Mouse (Mus musculus) heart, adult 9 months (tissue): Measurements from ENCODE around the gene Minos1.
A peak's percentile ranks its signal among the peaks of the same experiment; 100 is the strongest.

Experiments
- DNase-seq, 2 experiments: peaks; one replicate each; pipeline ENCODE4 v3.0.0; 2022; ENCODE audit warnings: low spot score in 2 of 2

Minos1 gene

DNA sequence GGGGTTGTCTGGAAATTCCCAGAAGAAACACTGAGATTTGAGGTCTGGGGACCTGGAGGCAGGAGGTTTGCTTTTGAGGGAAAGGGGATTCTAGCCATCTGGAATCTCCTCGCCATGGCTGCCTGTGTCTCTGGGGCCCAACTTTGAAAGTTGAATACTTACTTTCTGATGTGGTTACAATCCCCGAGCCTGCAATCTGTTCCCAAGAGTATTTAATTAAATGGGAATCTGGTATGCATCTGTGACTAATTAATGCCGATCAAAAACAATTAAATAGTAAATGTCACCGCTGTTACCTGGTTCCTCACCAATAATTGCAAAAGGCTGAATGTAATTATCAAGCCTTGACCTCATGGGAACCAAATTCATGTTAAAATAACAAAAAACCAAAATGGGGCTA, 13.7 kb upstream of the Minos1 start:
- DNase-seq: no peak

- no peak for DNase-seq
Measured at GRCm38 (mm10) chr4:139142985-139143384, 12.1 kb upstream of the Minos1 start.

GRCm38 (mm10) chr4:139141785-139142184, 10.9 kb upstream of the Minos1 start:
- DNase-seq: no peak

DNA sequence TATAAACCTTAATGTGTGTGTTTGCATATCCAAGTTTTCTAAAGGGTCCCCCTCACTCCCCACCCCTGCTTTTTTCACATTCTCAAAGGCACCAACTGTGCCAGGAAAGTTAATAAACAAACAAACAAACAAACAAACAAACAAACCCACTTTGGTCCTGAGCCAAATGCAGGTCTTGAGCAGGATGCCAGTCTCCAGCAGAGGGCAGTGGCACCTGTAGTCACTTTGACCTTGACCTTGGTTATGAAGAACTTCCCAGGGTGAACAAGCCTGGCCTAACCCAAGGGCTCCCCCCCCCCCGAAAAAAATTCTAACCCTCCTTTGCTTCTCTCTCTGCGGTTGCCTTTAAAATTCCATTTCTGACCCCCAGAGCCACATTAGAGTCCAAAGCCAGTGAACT, 9.4 kb upstream of the Minos1 start:
- no peak for DNase-seq

- no peak for DNase-seq
Measured at GRCm38 (mm10) chr4:139136011-139136410, 5.1 kb upstream of the Minos1 start.

GRCm38 (mm10) chr4:139133109-139133508, 2.2 kb upstream of the Minos1 start:
- no peak for DNase-seq

GRCm38 (mm10) chr4:139131858-139132672, 1.2 kb upstream of the Minos1 start:
- no peak for DNase-seq

DNA sequence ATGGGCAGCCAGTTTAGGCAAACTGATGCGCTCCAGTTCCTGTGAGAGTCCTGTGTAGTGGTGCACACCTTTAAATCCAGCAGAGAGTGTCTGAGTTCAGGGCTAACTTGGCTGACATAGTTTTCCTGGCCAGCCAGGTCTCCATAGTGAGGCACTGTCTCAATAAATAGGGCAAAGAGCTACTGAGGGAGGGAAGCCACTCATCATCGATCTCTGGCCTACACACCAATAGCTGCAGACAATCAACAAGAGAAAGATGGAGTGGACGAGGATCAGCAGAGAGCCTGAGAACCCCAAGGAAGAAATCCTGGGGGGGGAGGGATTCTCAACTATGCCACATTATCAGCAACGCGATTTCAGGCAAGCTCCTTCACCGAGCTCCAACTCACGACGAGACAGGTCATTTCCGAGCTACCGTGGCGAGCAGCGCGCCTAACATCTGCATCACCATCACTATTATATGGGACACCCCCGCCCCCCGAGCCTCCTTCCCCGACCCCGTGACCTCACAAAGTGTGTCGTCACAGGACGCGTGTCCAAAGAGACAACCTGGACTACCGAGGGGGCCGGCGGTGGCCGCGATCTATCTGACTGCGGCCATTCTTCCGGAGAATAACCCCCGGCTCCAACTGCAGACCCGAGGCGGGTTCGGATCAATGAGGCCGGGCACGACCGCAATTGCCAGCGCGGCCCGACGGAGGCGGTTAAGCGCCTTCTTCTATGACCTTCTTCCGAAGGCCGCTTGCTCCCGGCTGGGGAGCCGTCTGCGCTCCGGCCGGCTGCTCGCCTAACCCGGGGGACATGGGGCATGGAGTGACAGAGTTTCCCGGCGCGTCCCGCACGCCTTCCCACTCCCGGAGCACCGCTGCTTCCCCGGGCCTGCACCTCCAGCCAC, 860 bp downstream of the Minos1 start:
- peak; percentile 23 to 27 for DNase-seq

GRCm38 (mm10) chr4:139126475-139126874, 4.4 kb downstream of the Minos1 start:
- DNase-seq: no peak

GRCm38 (mm10) chr4:139124940-139125339, 6.0 kb downstream of the Minos1 start:
- no peak for DNase-seq

DNA sequence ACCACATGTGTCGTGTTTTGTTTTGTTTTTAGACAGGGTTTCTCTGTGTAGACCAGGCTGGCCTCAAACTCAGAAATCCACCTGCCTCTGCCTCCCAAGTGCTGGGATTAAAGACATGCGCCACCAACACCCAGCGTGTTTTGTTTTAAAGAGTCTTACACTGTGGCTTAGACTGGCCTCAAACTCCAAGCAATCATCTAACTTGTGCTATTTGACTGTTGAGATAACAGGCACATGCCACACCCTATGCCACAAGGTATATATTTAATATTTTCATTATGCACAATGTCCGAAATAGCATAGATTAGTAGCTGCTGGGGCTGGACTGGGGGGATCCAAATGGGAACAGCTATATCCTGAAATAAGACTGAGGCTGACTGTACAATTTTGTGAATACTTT, 8.4 kb downstream of the Minos1 start:
- DNase-seq: no peak

- no peak for DNase-seq
Measured at GRCm38 (mm10) chr4:139120998-139121397, 9.9 kb downstream of the Minos1 start.

DNA sequence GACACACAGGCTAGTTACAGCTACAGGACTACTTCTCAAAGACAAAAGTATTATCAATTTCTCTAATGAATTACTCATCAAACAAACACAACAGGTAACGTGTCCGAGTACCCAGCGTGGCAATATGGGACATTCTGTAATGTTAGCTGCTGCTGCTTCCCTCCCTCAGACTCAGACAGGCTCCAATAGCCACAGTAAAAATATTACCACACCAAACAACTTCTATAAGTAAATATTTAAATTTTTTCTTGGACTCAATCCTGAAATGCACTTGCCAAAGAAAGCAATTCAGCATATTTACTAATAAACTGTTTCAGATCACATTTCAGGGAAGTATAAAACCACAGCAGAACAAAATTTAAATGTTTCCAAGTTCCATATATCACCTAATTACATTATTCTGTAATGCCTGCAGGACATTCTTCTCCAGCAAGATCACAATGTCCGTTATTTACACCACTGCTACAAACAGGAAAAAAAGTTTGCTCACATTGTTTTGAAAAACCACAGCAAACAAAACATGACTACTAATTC, 10.6 kb downstream of the Minos1 start:
- no peak for DNase-seq

GRCm38 (mm10) chr4:139116356-139117063, 14.4 kb downstream of the Minos1 start:
- DNase-seq: no peak

DNA sequence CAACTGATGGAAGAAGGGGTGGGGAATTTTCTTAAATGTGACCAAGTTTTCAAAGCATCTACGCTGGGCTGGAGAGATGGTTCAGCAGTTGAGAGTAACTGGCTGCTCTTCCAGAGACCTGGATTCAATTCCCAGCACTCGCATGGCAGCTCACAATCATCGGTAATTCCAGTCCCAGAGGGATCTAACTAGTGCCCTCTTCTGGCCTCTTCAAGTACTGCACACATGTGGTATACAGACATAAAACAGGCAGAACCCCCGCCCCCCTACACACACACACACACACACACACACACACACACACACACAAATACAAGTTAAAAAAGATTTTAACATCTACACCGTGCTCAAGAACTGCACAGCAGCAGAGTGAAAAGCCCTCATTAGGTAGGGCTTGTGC, 15.2 kb downstream of the Minos1 start:
- DNase-seq: no peak

DNA sequence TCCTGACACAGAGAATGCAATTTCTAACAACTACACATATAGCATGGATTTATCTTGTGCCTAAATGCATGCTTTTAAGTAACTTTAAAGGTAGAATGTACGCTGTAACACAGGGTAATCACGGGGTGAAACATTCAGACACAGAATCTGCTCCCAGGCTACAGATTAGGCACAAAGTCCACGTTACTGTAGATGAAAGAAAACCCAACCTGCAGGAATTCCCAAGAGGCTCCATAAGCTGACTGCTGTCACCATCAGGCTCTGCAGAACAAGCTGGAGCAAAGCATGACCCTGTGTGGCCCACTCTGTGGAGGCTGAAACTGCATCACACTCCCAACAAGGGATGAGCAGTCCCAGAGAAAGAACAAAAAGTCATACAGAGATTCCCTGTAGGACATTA, 18.4 kb downstream of the Minos1 start:
- DNase-seq: no peak

- no peak for DNase-seq
Measured at GRCm38 (mm10) chr4:139111421-139111820, 19.5 kb downstream of the Minos1 start.

GRCm38 (mm10) chr4:139110858-139111257, 20.1 kb downstream of the Minos1 start:
- no peak for DNase-seq

- DNase-seq: no peak
Measured at GRCm38 (mm10) chr4:139105453-139105852, 25.5 kb downstream of the Minos1 start.

GRCm38 (mm10) chr4:139101546-139101945, 29.4 kb downstream of the Minos1 start:
- DNase-seq: no peak

- no peak for DNase-seq
Measured at GRCm38 (mm10) chr4:139100326-139100725, 30.6 kb downstream of the Minos1 start.

GRCm38 (mm10) chr4:139096201-139096600, 34.7 kb downstream of the Minos1 start:
- no peak for DNase-seq
